Mouse (Mus musculus) embryonic fibroblast, embryonic 13.5 days (primary cell): ENCODE data around the gene Ficd. TPM values are rescaled to one million over a fixed set of nuclear protein-coding genes. Genes with fewer than 3 reads are reported as not detected.
"Not testable (repeated sequence)": the region's sequence is repeated elsewhere in the genome, so short reads cannot be mapped to it uniquely, and the experiment has no call there.

ENCODE experiments used
- H3K27ac ChIP-seq: 2 replicates; pipeline ENCODE4 v1.5.1; 2012; ENCODE audit warnings: low read length, control low read depth, inconsistent platforms; ENCODE audit not compliant: insufficient read depth
- H3K4me1 ChIP-seq: 2 replicates; pipeline ENCODE4 v1.6.1; 2011; ENCODE audit warnings: low read length; ENCODE audit not compliant: control insufficient read depth, insufficient read depth
- H3K4me3 ChIP-seq: 2 replicates; pipeline ENCODE4 v1.5.1; 2011; ENCODE audit warnings: mild to moderate bottlenecking, control low read depth, low read length; ENCODE audit not compliant: insufficient read depth
- CTCF ChIP-seq: IDR thresholded peaks from 2 replicates; pipeline ENCODE4 v1.5.1; 2011; ENCODE audit warnings: mild to moderate bottlenecking, control low read depth, low read length, moderate library complexity, borderline replicate concordance; ENCODE audit not compliant: insufficient read depth
- POLR2A ChIP-seq: IDR thresholded peaks from 2 replicates; pipeline ENCODE4 v1.6.1; 2011; ENCODE audit warnings: low read depth, mild to moderate bottlenecking, control low read depth, low read length, moderate library complexity
- polyA plus RNA-seq: library from polyadenylated mRNA; stranded (reverse); fragments of >200 nt; gene quantifications from 2 replicates; pipeline ENCODE4 v1.2.4, GENCODE M21; 2011; ENCODE audit warnings: low read depth; ENCODE audit not compliant: missing spikeins, insufficient read length

The Ficd gene
- polyA plus RNA-seq, 1 experiment, result 6.0 TPM

DNA sequence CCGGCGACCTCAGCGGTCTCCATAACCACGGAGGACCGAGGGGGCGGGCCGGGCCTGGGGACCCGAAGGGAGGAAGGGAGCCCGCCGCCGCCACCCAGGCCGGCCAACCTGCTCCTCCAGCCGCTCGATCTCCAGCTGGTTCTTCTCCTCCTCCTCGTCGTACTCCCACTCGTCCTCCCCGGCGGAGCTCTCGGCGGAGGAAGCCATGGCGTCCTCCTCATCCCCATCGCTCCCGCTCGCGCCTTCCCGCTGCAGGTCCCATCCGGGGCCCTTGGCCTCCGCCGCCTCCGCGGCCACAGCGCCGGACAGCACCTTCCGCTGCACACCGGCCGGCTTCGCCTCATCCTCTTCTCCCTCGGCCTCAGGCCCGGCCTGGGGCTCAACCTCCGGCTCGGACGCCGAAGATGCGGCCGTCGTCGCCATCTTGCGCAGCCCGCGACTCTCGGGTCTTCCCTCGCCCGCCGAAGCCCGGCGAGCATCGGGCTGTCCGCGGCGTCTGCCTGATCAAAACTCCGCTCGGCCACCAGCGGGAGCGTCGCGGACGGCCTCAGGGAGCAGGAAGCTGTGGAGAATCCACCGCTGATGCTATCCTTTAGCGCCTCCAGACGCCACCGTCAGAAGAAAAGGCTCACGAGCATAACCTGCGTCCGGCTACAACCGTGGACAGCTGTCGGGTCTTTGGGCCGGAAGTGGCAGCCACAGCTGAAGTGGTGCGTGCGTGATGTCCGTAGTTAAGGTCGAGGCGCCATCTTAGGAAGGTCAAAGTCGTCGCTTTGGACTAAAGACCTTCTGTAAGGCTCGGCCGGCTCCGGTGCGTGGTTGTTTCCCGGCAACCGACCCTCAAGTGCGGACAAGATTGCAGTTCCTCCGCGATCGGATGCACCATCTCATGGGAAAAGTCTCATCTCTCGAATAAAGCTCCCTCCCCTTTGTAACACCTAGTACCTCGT lies 35.9 kb downstream of the Ficd start:
- peak overlapping the region; percentile 94 for H3K27ac ChIP-seq
- TF ChIP-seq CTCF (no peak), POLR2A (peak; percentile 62; the same call in 1 of the 2 replicates)

DNA sequence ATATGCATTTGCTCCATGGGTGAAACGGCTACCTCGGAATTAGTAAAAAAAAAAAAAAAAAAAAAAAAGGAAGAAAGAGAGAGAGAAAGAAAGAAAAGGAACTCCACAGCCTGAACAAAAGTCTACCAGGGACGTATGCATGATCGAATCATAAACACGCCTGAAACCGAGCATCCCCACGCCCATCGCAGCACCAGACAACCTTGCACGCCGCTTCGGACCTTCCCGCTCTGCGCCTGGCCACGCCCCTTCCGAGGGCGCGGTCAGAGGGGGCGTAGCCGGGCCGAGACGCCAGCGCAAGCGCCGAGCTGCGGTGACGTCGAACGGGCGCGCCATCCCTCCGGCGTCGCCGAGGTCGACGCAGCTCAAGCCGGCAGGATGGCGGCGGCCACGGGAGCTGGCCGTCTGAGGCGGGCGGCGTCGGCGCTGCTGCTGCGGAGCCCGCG lies 36.9 kb downstream of the Ficd start, which contains the start of the genes Sart3 and Iscu:
TSS of gene Sart3 (minus strand) at position 61 of the 446 bp plus-strand sequence.
TSS of gene Iscu (plus strand) at position 299 of the 446 bp plus-strand sequence.
- H3K4me1 ChIP-seq, result peaks cover 2% of the 10 kb centered on the region; the same call in 1 of the 2 replicates

More for the DNA sequence above, 35.9 kb downstream of the Ficd start:
- Histone ChIP-seq H3K4me3 (peak overlapping the region; percentile 92), H3K4me1 (peaks cover 2% of the 10 kb centered on the region; the same call in 1 of the 2 replicates)

DNA sequence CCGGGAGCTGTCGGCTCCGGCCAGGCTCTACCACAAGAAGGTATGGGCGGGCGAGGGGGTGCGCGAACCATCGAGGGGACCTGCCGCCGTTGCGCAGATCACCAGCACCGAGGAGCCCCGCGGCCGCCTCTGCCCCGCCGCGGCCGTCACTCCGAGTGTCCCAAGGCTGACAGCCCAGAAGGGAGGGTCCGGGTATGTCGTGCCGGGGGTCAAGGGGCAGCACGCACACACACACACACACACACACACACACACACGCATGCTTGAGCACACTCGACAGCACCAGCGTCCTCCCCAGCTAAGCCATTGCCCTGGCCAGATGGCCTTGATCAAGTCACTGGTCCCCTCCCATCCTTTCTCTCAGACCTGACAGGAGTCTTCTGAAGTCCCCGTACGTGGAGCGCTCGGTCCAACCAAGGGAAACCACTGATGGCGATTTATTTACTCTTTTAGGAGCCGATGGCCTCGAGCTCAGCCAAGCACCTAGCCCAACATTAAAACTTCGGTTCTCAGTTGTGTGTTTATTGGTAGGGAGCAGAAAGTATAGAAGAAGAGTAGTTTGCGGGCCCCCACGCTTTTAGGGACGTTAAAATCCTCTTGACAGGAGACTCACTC lies 37.4 kb downstream of the Ficd start:
- TF ChIP-seq CTCF (no peak), POLR2A (no peak)
- Histone ChIP-seq H3K27ac (no peak overlapping the region), H3K4me3 (peak overlapping the region; percentile 83), H3K4me1 (peaks cover 2% of the 10 kb centered on the region; the same call in 1 of the 2 replicates)

More for the DNA sequence above, 36.9 kb downstream of the Ficd start, which contains the start of the genes Sart3 and Iscu:
- H3K4me3 ChIP-seq, result peak within 1 kb of the TSS; percentile 92
- TF ChIP-seq POLR2A (peak; percentile 79), CTCF (no peak)
- peak within 1 kb of the TSS; percentile 94 for H3K27ac ChIP-seq

DNA sequence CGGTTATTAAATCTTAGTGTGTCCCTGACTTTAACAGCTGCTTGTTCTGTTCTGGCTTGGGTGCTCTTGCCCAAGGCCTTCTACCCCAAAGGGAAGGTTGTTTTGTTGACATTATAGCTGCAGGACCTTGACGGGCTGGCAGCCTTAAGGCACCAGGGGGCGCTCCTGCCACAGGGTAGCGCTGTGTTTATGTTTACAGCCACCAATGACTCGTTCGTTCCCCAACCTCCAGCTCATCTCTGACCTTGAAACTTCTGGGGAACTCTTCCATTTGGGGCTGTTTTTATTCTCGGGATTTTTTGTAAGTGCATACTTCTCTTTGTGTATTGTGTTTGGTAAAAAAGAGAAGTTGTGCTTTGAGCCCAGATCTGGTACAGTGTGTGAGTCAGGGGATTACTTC lies 38.1 kb downstream of the Ficd start:
- Histone ChIP-seq H3K4me3 (peak overlapping the region; percentile 83), H3K27ac (no peak overlapping the region), H3K4me1 (peaks cover 2% of the 10 kb centered on the region; the same call in 1 of the 2 replicates)
- TF ChIP-seq POLR2A, result no peak; the same call in 1 of the 2 replicates
- TF ChIP-seq CTCF, result peak; percentile 95

DNA sequence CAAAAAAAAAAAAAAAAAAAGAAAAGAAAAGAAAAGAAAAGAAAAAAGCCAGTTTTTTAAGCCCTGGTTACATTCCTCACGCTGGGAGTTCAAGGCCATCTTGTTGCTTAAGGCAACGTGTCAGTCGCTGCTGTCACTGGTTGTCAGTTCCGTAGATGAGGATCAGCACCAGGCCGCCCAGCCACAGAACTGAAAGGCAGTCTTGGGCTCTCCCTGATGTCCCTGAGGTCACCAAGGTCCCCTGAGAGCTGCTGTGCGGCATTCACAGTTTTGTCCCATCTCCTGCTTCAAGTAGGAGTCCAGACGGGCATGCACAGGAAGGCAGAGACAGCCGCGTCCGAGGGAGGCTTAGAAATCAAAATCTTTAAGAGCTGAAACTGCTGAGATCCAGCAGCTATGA lies 40.0 kb downstream of the Ficd start:
- H3K4me3 ChIP-seq, result no peak overlapping the region
- no peak for TF ChIP-seq CTCF
- TF ChIP-seq POLR2A, result no peak

DNA sequence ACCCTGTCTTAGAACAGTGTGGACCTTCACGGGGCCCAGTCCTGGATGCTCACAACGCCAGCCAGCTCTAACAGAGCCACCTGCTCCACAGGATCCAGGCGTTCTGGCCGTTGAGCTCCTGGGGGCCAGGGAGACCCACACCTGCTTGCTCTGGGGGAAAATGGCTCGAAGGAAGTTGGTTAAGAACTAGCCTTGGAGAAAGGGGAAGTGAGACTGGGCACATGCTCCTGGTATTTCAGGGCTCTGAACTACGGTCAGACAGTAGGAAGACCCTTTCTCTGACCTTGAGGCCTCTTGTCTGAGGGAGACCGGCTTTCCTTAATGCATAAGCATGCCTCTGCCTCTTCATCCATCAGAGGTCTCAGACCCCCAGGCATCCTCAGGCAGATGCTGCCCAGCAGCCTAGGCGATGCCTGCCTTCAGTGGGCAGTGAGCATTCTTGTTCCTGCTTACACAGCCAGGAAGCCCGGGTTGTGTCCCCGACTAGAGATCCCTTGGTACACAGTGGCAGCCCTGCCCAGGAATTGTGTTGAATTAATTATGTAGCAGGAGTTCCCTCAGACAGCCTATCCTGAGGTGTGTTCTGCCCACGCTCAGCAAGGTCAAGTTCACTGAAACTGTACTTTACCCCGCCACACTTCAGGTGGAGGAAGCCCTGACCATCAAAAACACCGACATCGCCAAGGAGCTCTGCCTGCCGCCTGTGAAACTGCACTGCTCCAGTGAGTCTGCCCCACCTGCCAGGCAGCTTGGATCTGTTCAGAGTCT lies 40.7 kb downstream of the Ficd start:
- Histone ChIP-seq H3K4me1 (no peaks in the 10 kb centered on the region), H3K4me3 (no peak overlapping the region), H3K27ac (no peak overlapping the region)
- TF ChIP-seq POLR2A (no peak), CTCF (no peak)

More for the DNA sequence above, 40.0 kb downstream of the Ficd start:
- no peaks in the 10 kb centered on the region for H3K4me1 ChIP-seq
- H3K27ac ChIP-seq, result no peak overlapping the region

DNA sequence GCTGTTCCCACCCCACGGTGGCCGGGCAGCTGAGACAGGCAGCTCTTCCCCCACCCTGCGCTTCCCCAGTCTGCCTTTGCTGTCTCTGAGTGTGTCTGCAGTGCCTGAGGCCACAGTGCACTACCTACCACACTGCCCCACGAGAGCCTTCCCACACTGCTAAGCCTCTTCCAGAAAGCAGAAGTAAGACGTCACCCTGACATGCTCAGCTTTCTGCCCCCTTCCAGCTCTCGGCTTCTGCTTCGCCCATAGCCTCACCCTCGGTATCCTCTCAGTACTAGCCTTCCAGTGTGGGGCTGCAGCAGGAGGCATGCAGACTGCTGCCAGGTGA lies 41.3 kb downstream of the Ficd start:
- TF ChIP-seq POLR2A (no peak), CTCF (no peak)
- Histone ChIP-seq H3K27ac (no peak overlapping the region), H3K4me3 (no peak overlapping the region), H3K4me1 (no peaks in the 10 kb centered on the region)

DNA sequence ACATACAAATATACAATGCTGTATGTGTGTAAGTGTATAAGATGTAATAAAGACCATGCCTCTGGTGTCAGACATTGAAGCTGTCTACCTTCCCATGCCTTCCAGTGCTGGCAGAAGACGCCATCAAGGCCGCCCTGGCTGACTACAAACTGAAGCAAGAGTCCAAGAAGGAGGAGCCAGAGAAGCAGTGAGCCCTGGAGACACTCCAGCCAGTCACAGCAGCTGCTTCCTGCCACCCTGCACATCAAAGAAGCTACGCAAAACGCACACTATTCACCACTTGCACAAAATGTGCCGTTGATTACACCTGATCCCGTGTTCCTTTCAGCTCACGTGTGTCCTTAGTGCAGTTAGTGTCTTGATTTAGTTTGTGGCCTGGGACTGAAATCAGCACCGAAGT lies 42.1 kb downstream of the Ficd start:
- not testable (repeated sequence) for H3K27ac ChIP-seq, H3K4me3 ChIP-seq, H3K4me1 ChIP-seq

DNA sequence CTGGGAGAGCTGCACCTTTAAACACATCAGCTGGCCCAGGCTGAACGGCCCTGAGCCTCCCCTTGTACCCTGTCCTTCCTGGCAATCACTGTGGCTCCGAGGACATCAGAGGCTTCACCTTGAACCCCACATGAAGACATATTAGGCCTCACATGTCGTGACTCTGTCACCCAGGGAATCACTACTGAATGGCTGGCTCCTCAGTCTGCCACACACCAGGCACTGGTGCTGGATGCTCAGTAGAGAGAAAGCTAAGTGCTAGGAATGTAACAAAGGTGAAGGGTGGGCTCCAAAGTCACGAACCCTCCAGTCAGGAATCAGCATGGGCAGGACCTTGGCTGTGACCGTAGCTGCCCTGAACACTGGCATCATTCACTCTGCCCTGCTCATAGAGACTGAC lies 44.0 kb downstream of the Ficd start:
- Histone ChIP-seq H3K4me1 (peaks cover 7% of the 10 kb centered on the region; the same call in 1 of the 2 replicates), H3K27ac (no peak overlapping the region), H3K4me3 (no peak overlapping the region)
- TF ChIP-seq POLR2A, result no peak
- TF ChIP-seq CTCF, result no peak
